Mouse (Mus musculus) adrenal gland, adult 18-20 months (tissue): Measurements from ENCODE around the gene Treml1. TPM values are rescaled to one million over a fixed set of nuclear protein-coding genes. Genes with fewer than 3 reads are reported as not detected.
"Not testable (repeated sequence)": the region's sequence is repeated elsewhere in the genome, so short reads cannot be mapped to it uniquely, and the experiment has no call there.

ENCODE experiments used
- DNase-seq, 2 experiments: peaks; one replicate each; pipeline ENCODE4 v3.0.0; 2021 to 2022; ENCODE audit warnings: low spot score in 2 of 2
- long read RNA-seq, 2 experiments: library from polyadenylated mRNA; stranded (forward); transcript quantifications; one replicate each; pipeline ENCODE4 v2.0.0; 2021
- total RNA-seq, 2 experiments: library from RNA; stranded (reverse); gene quantifications; 1 replicate in 1 of 2; 2 replicates in 1 of 2; pipeline ENCODE4 v1.2.3; 2021

The Treml1 gene
- total RNA-seq, result under 1 TPM in 1 of 2 experiments, not detected in 1; 0.42 TPM
- long read RNA-seq, experiment 1, result 0 reads
- long read RNA-seq, experiment 2, result 0 reads

- DNase-seq, result no peak
Measured at GRCm38 (mm10) chr17:48359616-48360015, at the start of gene Treml1. Gene Treml1, plus strand, starts transcription at chr17:48359916.

DNA sequence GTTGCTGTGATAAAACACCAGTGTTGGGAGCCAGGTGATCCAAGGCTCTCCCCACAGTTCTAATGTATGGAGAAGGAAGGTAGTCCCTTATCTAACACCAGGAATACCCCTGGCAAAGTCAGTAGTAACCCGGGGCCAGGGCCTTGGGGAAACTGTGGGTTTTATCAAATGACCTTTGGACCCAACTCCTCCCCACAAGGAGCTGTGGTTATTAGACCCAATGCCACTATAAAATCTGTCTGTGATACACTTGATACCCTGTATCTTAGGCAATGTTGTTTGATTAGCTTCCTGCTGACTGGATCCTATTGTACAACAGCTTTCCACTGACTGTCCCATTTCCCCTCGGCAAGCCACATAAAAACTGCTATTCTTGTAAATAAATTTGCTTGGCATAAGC, 47.6 kb upstream of the Treml1 start:
- DNase-seq, result no peak

DNA sequence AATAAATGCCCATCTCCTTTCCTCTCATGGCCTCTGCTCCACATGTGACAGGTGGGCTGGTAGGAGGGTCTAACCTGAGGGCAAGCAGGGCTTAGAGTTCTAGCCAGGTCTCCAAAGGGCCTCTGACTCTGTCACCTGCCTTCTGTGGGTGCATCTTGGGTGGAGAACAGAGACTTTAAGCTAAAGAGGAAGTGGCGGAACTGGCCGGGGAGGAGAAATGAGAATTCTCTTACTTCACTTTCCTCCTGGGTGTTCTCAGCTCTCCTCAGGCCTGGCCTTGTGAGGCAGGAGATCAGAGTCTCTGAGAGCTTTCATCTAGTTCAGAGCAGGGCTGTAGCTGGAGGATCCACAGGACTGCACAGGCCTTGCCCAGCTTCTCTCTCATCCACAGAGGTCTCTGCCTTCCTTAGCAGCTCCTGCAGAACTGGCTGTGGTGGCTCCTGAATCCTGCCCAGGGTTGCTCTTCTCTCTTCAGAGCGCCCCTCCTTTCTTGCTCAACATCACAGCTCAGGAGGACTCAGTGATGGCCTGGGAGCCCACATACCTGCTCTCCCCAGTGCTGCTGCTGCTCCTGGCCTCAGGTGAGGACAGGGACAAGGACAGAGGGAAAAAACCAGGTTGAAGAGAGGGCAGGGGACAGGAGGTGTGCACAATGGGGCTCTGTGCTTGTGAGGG, 43.7 kb upstream of the Treml1 start, which contains the start of gene B430306N03Rik:
Gene B430306N03Rik (plus strand): TSS at position 237 of the 675 bp plus-strand sequence.
- not testable (repeated sequence) for DNase-seq

DNA sequence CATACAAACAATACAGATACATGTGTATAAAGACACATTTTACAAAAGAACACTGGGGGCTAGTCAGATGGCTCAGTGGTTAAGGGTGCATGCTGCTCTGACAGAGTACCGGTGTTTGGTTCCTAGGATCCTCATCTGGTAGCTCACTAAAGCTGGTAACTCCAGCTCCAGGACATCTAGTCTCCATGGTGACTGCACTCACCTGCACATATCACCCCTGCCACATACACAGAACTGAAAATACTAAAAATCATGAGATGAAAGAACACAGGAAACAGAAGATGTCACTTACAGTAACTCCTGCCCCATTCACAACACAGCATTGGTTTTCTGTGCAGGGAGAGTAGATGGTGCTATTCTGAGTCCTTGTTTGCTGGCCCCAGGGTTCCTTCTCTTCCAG, 41.0 kb upstream of the Treml1 start:
- DNase-seq, result no peak

DNA sequence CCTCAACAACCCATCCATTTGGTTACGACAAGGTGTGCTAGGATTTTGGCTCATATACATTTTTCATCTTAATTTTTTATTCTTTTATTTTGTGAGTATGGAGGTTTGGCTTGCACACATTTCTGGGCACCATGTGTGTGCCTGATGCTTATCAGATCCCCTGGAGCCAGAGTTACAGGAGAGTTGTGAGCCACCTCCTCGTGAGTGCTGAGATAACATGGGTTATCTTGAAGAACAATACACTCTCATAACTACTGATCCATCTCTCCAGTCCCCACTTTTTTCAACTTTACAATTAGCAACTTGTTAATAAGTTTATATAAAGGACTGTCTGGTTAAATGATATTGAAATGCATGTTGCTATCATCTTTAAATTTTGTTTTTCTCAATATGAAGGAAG, 38.4 kb upstream of the Treml1 start:
- DNase-seq, result no peak

DNA sequence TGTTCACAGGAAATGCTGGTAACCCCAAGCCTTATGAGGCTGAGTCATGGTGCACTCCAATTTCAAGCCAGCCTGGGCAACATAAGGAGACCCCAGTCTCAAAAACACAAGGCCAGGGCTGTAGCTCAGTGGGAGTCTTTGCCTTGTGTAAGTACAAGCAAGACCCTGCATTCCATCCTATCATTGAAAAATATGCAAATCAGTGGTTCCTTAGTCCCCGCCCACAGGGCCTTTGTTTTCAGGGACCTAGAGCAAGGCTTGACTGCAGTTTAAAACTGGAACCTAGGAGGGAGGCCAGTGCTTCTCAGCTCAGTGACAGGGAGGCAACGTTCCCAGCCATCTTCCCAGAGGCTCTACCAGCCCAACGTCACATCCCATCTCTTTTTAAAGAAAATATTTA, 36.5 kb upstream of the Treml1 start:
- no peak for DNase-seq

GRCm38 (mm10) chr17:48324258-48324657, 35.5 kb upstream of the Treml1 start:
- no peak for DNase-seq

DNA sequence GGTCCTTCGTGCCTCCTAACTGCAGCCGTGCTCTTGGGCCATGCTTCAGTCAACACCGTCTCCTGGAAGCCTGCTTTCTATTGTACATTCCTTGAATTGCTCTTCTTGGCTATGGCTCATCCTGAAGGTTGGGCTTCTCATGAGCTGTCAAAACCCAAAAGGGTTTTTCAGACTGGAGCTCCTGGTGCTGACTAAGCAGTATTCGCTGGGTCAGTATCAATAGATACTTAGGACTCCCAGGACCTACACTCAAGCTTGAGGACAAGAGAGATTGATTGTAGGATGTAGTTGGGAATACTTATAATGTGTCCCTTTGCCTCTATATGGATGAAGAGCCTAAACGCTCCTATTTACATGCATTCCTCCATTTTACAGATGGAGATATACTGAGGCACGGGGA, 34.6 kb upstream of the Treml1 start:
- DNase-seq, result no peak

- DNase-seq, result no peak
Measured at GRCm38 (mm10) chr17:48325638-48326037, 34.1 kb upstream of the Treml1 start.

DNA sequence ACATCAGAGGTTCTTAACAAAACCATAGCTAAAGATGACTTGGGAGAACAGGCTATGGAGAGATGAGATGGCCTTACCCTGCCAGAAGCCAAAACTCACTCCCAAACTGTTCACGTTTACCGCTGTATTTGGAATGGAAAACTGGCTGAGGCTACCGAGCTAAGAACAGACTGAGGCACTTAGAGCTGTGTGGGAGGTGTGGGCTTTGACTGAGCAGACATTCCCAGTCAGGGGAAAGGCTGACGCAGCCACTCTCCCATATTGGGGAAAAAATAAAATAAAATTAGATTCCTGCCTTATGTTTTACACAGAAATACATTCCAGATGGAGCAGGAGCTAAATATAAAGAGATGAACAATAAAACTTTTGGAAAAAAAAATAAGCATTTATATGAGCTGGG, 33.1 kb upstream of the Treml1 start:
- no peak for DNase-seq

GRCm38 (mm10) chr17:48332524-48332923, 27.2 kb upstream of the Treml1 start:
- no peak for DNase-seq

DNA sequence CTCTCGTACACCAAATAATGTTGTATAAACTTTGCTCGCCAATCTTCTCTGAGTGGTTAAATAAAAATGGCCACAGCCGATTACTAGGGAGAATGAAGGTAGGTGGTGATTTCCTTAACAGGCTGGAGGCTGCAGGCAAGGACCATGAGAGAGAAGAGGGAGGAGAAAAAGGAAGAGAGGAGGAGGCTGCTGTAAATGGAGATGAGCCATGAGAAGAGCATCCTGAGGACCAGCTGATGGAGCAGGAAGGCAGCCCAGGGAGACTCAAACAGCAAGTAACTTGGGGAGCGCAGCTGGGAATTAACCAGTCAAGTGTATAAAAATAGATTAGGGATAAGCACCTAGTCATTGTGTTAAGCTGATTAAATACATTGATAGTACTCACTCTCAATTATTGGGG, 25.5 kb upstream of the Treml1 start:
- DNase-seq, result no peak

DNA sequence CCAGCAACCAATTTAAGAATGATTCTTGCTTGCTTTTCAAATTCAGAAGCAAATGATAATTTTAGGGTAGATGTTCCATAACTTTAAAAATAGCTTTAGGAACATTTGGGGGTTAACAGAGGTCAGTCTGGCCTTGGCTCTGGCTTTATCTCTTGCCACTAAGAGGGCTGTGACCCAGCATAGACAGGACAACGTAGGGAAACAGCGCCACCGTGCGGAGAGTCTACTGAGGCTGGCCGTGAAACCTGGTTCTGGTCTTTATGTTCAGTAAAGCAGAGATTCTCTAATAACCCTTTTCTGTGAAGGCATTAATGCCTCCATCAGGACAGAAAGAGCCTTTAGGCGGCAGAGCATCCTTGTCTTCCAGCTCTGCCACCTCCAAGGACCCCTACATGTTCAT, 22.9 kb upstream of the Treml1 start:
- peak; percentile 85 to 87 for DNase-seq

GRCm38 (mm10) chr17:48340267-48340666, 19.4 kb upstream of the Treml1 start:
- no peak for DNase-seq

DNA sequence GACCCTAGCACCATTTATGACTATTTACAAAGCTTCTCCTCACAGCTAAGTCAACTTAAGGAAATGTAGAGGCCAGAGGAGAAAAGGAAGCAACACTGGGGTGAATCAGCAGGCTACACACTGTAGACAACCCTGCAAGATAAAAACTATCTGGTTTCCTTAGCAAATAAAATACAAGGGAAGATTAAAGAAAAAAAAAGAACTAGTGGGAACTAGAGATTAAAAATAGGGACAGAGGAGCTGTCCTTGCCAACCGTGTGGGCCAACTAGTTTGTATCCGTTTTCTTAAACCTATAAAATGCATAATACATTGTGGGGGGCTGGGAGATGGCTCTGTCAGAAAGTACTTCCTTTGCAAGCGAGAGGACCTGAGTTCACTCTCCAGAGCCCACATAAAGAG, 17.8 kb upstream of the Treml1 start:
- no peak for DNase-seq

DNA sequence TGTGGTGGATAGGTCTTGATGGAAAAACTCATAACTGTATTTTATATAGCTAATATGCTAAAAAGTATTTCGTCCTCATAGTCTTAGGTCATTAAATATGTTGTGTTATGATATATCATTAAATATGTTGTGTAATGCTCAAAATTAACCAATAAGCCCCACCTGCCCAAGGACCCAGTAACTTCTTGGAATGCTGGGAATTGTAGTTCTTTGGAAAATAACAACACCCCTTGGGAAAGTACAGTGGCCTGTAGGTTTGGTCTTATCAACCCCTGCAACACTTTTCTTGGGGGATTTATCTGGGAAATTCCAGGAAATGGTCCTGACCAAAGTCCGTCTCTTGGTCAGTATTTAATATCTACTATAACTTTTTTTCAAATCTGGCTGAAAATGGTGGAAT, 16.7 kb upstream of the Treml1 start:
- DNase-seq, result no peak

DNA sequence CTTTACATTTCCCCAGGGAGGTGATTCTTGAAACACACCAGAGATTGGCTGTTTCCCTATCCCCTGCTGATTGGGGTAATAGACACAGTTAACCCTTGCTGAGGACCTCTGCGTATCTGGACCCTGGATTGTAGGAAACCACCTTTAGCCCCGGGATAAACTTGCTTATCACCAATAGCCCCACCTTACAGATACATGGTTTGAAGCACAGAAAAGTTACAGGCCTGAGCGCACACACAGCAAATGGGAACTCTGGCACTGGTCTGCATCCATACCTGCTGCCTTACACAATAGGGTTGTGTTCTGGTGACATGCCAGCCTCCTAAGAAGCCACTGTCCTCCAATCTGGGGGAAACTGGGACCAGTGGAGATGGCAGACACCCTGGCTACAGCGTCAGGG, 13.9 kb upstream of the Treml1 start:
- no peak for DNase-seq

DNA sequence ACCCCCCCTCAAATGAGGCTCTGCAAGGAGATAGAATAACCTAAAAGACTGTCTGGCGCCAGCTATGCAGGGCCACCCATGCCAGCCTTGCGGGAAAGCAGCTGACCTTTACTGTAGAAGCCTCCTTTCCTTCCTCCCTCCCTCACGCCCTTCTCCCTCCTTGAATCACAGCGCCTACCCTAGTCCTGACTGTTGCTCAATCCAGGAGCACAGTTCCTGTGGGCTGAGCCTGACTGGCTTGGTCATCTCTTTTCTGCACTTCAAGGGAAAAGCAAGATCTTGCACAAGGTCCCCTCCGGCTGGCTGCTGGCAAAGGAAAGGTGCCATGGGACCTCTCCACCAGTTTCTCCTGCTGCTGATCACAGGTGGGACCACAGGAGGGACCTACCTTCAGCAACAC, 13.5 kb upstream of the Treml1 start, which contains the start of gene Trem2:
Gene Trem2 (plus strand): TSS at position 171 of the 400 bp plus-strand sequence.
- peak in 1 of 2 experiments; percentile 16 for DNase-seq

DNA sequence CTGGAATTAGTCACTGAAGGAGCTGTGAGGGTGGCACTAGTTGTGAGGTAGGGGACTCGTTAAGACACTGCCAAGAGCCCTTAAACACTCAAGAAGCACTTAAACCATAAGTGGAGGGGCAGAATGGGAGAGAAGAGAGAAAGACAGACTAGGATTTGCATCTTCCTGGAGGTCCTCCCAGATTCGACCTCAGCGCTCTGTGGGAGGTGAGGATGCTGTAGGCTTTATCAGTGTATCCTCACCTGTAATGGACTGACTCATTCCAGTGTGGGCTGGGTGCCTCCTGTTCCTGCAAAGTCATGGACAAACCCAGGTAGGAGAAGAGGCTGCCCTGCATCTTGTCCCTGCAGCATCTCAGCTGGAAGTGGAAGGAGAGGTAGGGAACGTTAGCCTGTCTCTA, 12.9 kb upstream of the Treml1 start:
- no peak for DNase-seq

GRCm38 (mm10) chr17:48347287-48347686, 12.4 kb upstream of the Treml1 start:
- DNase-seq, result no peak

DNA sequence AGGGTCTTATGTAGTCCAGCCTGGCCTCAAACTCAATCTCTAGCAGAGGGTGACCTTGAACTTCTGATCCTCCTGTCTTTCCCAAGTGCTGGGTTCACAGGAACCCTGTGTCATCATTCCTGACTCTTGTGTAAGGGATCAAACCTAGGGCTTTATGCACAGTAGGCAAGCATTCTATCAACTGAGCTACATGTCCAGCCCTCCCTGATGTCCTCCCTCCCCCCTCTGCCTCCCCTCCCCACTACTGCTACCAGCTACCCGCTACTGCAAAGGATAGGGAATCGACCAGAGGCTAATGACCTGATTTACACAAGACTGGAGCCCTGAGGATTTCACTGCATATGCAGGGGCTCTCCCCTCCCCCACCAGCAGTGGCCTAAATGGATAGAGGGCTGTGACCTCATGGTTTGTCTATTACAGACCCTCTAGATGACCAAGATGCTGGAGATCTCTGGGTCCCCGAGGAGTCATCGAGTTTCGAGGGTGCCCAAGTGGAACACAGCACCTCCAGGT, 9.0 kb upstream of the Treml1 start:
- DNase-seq, result no peak

GRCm38 (mm10) chr17:48352976-48353375, 6.7 kb upstream of the Treml1 start:
- not testable (repeated sequence) for DNase-seq

GRCm38 (mm10) chr17:48355822-48356221, 3.9 kb upstream of the Treml1 start:
- peak in 1 of 2 experiments; percentile 6 for DNase-seq
